Mouse (Mus musculus) c-Kit-positive CD71-negative TER-119-negative erythroid progenitor cells, embryonic 14.5 days (primary cell): ENCODE measurements around the gene Slc44a4.
"Not testable (repeated sequence)": the region's sequence is repeated elsewhere in the genome, so short reads cannot be mapped to it uniquely, and the experiment has no call there.

Experiments used
- DNase-seq: peaks from one replicate; pipeline ENCODE4 v3.0.0-alpha.2; 2013; ENCODE audit warnings: low read depth

Gene Slc44a4

DNA sequence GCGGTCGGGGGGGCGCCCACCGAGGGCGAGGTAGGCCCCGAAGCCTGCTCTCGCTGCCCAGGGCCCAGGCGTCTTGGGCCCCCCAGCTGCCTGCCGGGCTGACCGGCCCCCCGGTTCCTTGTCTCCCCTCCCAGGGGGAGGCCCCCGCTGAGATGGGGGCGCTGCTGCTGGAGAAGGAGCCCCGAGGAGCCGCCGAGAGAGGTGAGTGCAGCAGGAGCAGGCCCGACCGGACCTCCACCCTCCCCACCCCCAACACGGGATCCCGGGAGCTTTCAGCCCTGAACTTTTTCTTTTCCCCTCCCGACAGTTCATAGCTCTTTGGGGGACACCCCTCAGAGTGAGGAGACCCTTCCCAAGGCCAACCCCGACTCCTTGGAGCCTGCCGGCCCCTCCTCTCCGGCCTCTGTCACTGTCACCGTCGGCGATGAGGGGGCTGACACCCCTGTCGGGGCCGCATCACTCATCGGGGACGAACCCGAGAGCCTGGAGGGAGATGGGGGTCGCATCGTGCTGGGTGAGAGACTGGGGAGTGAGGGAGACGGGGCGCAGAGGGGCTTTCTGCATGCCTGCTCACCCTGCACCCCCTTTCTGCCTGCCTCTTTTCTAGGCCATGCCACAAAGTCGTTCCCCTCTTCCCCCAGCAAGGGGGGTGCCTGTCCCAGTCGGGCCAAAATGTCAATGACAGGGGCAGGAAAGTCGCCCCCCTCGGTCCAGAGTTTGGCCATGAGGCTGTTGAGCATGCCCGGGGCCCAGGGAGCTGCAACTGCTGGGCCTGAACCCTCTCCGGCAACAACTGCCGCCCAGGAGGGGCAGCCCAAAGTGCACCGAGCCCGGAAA lies 15.0 kb upstream of the Slc44a4 start:
- DNase-seq = no peak

DNA sequence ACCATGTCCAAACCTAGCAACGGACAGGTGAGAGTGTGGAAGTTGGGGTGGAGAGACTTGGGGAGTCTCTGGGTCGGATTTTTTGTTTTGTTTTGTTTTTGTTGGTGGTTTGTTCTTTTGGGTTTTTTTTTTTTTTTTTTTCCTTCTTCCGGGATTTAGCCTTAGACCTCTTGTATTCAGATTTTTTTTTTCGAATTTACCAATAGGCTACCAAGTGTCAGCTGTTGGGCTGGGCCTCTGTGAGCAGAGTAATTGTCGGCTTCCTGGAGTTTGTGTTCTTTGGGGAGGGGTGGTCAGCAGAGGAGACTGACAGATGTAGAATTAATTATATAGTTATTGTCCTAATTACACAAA lies 14.4 kb upstream of the Slc44a4 start:
- no peak for DNase-seq

DNA sequence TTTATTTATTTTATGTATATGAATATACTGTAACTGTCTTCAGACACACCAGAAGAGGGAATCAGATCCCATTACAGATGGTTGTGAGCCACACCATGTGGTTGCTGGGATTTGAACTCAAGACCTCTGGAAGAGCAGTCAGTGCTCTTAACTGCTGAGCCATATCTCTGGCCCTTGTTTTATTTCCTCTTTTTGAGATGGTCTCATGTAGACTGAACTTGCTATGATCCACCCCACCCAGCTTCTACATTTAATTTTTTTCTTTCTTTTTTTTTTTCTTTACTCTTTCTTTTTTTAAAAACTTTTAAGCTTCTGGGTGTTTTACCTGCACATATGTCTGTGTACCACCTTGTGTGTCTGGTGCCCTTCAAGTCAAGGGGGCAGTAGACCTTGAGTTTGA lies 13.4 kb upstream of the Slc44a4 start:
- DNase-seq = not testable (repeated sequence)

DNA sequence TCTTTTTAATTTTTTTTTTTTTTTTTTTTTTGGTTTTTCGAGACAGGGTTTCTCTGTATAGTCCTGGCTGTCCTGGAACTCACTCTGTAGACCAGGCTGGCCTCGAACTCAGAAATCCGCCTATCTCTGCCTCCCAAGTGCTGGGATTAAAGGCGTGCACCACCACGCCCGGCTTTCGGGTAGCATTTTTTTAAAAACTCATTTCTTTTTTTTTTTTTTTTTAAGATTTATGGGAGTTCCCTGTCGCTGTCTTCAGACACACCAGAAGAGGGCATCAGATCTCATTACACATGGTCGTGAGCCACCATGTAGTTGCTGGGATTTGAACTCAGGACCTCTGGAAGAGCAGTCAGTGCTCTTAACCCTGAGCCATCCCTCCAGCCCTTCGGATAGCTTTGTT lies 12.3 kb upstream of the Slc44a4 start:
- DNase-seq = not testable (repeated sequence)

DNA sequence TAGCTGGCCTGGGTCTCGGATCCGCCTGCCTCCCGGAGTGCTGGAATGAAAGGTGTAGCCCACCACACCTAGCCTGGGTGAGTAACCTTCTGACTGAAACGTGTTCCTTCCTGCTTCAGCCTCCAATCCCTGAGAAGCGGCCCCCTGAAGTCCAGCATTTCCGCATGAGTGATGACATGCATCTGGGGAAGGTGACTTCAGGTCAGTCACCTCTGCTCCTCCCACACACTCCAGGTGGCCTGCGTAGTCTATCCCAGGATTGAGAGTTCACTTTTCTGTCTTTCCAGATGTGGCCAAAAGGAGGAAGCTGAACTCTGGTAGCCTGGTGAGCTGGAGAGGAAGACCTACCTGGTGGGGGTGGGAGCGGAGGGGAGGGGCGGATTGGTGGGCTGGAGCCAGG lies 11.4 kb upstream of the Slc44a4 start:
- no peak for DNase-seq

DNA sequence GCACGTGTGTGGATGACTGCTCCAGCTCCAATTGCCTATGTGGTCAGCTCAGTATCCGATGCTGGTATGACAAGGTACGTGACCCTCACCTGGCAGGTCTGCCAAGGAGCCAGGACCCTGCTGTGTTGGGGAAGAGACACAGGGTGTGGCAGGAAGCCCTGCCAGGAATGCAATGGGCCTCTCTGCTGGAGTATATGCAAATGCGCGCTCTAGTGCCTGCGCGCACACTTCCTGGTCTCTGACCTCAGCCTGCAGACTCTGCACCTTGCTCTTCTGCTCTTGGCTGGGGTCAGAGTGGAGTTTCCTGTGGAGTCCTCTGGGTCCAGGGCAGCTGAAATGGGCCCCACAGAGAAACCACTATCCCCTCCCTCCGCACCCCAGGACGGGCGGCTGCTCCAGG lies 3.3 kb upstream of the Slc44a4 start:
- no peak for DNase-seq

DNA sequence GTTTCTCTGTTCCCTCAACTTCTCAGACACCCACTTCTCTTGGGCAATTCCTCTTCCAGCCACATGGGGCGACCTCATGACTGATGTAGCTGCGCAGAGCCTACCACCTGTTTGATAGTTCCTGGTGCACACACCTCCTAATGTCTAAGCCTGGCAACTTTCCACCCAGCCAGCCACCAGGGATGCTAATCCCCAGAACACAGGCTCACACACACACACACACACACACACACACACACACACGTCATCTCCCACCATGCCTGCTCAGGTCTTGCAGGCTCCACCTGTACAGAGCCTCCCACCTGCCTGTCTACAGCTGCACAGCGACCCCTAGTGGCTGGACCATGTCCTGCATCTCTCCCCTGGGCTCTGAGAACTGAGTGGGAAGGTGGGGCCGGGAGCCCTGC lies 2.3 kb upstream of the Slc44a4 start:
- peak; percentile 71 for DNase-seq

DNA sequence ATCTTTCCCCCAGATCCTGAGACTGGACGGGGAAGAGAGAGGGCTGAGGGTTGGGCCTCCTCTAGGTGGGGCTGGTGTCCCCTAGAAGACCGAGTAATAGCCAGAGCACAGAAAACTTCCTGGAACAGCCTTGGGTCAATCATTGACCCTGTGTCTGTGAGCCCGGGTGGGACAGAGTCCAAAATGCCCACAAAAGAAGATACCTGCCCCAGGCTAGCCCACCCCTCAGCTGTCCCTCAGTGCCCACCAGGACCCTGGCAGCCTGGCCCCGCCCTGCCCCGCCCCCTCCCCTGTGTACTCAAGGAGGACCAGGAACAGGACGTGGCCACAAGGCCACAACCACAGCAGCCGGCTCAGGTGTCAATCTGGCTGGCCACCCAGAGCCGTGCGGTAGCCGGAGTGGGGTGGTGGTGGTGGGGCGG lies 1.2 kb downstream of the Slc44a4 start:
- no peak for DNase-seq

DNA sequence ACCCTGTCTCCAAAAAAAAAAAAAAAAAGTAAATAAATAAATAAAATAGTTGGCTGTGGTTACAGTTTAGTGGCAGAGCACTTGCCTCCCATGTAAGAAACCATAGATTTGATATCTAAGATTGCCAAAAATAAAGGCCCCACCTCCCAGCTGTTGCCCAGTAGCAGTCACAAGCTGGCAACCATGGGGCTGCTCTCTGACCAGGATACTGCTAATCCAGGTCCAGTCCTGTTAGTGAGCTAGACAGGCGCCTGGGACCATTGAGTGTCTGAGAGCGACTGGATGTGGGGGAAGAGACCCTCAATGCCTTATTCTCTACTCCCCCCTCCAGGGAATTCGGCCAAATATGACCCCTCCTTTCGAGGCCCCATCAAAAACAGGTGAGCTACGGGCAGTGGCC lies 2.0 kb downstream of the Slc44a4 start:
- no peak for DNase-seq

DNA sequence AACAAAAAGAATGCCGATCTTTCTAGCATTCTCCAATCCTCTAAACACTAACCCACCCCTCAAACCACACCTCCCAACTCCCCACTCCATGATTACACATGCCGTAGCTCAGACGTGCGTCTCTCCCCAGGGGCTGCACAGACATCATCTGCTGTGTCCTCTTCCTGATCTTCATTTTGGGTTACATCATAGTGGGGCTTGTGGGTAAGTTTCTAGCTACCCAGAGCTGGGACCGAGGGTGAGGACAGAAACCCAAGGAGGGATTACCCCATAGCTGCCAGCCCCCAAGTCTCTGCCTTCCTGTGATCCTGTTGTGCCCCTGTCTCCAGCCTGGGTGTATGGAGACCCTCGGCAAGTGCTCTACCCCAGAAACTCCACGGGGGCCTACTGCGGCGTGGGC lies 2.9 kb downstream of the Slc44a4 start:
- no peak for DNase-seq

DNA sequence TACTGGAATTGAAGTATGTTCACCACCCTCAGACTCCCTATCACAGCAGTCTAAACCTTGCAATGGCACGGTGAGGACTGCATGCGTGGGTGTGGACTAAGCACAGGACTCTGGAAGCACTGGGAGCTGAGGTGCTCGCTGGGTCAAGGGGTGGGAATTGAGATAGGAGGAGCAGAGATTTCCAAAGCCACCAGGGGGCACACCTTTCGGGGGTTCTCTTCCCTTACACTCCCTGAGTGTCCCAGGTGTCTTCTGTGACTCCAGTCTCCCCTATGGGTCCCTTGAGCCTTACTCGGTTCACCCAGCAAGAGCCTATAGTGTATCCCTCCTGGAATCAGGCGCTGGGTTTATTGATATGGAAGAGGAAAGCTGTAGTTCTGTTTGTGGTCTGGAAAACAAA lies 8.7 kb downstream of the Slc44a4 start:
- DNase-seq = no peak

DNA sequence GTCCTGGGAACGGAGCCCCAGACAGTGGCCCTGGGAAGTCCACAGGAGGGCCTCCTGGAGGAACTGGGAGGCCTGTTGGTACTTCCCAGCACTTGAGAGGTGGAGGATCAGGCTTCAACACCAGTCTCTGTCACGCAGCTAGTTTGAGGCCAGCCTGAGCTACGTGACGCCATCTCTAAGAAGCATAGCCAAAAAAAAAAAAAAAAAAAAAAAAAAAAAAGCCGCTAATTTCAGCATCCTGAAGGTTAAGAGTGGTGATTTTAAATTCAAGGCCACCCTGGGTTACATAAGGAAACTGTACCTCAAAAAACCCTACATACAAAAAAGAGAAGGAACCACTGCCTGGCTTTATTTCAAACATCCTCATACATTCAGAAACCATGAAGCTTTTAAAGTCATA lies 10.0 kb downstream of the Slc44a4 start:
- DNase-seq = no peak

DNA sequence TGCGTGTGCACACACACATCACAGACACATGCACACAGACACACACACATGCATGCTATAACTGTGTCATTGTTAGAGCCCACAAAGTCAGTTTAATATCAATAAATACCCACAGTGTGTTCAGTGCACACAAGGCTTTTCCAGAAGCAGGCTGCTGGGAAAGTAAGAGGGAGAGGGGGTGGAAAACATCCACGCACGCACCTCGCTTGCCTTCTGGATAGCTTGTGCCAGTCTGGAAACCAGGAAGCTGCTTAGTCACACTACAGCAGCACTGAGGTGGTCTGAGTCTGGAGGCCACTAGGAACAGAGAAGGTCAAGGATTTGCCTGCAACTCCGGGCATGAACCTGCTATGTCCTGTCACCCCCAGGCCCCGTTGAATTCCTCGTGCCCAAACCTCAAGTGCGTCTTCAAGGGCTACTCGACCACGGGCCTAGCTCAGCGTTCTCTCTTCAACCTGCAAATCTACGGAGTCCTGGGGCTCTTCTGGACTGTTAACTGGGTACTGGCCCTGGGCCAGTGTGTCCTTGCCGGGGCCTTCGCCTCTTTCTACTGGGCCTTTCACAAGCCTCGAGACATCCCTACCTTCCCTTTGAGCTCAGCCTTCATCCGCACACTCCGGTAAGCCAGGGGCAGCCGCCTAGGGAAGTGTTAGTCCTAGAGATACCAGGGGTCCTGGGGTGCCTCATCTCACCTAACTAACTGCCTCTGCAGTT lies 13.2 kb downstream of the Slc44a4 start:
- DNase-seq = no peak

DNA sequence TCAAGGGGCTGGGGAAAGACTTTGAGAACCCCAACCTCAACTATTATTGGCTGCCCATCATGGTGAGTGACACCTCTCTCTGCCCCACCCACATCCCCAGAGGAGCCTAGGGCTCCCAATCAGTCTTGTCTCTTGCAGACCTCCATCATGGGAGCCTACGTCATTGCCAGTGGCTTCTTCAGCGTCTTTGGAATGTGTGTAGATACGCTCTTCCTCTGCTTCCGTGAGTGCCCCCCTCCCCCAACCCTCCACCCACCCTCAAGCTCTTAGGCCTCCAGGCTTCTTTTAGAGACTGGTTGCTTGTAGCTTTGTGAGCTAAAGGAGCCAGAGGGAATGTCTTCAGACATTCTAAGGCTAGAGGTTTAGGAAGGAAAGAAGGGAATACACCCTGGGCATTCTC lies 14.6 kb downstream of the Slc44a4 start:
- DNase-seq = no peak

DNA sequence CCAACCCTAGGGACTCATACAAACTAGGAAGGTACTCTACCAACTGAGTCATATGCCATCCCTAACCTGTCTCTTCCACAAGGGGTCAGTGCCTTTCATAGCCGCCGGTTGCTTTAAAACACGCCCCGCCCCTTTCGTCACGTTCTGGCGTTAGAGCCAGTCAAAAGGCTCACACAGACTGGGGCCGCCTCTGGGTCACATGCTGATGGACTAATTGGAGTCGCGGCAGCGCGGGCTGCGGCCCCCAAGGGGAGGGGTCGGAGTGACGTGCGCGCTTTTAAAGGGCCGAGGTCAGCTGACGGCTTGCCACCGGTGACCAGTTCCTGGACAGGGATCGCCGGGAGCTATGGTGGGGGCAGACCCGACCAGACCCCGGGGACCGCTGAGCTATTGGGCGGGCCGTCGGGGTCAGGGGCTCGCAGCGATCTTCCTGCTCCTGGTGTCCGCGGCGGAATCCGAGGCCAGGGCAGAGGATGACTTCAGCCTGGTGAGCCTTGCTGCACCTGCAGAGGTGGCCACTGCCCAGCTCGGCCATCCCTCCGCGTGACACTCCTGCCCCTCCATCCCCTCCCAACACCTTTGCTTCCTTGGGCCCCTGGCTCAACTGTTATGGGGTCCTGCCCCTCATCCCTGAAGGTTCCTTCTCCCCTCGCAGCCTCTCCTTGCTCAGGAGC lies 16.9 kb downstream of the Slc44a4 start, which contains the start of gene Neu1:
TSS of gene Neu1 (plus strand) at position 193 of the 674 bp plus-strand sequence.
- peak; percentile 98 for DNase-seq

DNA sequence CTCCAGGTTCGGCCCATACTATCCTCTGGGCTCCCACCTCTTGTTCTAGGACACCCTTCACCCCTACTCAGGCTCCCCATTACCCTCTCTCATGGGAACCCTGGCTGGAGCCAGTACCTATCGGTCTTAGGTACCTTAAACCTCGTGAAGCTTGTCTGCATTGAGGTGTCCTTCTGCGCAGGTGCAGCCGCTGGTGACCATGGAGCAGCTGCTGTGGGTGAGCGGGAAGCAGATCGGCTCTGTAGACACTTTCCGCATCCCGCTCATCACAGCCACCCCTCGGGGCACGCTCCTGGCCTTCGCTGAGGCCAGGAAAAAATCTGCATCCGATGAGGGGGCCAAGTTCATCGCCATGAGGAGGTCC lies 17.5 kb downstream of the Slc44a4 start:
- no peak for DNase-seq

DNA sequence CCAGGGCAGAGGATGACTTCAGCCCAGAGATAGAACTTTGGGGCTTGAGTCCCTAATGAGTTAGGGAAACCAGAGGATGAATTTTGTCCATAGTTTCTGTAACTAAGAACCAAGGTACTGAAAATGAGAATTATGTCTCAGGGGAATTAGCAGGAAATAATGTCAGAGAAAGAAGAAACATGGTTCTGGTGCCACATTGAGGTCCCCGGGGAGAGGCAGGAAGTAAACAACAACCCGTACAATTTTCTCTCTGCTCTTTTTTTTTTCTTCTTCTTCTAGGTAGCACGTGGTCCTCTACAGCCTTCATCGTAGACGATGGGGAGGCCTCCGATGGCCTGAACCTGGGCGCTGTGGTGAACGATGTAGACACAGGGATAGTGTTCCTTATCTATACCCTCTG lies 18.0 kb downstream of the Slc44a4 start:
- DNase-seq = no peak

DNA sequence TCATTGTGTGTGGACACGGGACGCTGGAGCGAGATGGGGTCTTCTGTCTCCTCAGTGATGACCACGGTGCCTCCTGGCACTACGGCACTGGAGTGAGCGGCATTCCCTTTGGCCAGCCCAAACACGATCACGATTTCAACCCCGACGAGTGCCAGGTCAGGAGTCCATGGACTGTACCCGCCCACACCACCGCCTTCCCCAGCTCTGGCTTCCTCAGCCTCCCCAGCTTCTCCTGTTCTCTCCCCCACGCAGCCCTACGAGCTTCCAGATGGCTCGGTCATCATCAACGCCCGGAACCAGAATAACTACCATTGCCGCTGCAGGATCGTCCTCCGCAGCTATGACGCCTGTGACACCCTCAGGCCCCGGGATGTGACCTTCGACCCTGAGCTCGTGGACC lies 19.8 kb downstream of the Slc44a4 start:
- no peak for DNase-seq

DNA sequence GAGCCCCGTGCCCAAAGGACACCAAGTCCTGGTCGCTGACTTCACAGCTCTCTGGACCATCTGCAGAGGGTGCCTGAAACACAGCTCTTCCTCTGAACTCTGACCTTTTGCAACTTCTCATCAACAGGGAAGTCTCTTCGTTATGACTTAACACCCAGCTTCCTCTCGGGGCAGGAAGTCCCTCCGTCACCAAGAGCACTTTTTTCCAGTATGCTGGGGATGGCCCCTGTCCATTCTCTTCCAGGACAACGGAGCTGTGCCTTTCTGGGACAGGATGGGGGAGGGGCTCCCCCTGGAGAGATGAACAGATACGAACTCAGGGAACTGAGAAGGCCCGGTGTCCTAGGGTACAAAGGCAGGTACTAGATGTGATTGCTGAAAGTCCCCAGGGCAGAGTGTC lies 20.6 kb downstream of the Slc44a4 start:
- DNase-seq = no peak

DNA sequence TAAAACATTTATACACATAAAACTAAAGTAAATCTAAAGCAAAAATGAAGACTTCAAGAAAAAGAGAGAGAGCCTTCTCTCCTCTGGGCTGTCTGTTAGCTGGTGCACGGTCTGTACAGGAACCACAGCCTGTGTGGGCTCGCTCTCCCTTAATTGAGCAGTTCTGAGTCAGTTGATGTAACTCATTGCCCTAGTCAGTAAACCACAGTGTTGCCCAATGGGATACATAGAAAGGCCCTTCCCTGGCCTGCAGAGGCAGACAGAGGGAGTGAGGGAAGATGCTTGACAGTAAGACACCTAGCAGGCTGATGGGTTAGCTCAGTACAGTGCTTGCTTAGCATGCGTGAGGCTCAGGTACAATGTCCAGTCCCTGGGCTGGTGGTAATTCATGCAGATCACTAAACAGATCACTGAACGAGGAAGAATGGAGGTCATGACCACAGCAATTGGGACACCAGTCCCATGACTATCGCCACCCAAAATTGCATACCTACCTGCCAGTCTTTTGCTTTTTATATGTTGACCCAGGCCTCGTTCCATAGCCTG lies 23.8 kb downstream of the Slc44a4 start:
- no peak for DNase-seq

DNA sequence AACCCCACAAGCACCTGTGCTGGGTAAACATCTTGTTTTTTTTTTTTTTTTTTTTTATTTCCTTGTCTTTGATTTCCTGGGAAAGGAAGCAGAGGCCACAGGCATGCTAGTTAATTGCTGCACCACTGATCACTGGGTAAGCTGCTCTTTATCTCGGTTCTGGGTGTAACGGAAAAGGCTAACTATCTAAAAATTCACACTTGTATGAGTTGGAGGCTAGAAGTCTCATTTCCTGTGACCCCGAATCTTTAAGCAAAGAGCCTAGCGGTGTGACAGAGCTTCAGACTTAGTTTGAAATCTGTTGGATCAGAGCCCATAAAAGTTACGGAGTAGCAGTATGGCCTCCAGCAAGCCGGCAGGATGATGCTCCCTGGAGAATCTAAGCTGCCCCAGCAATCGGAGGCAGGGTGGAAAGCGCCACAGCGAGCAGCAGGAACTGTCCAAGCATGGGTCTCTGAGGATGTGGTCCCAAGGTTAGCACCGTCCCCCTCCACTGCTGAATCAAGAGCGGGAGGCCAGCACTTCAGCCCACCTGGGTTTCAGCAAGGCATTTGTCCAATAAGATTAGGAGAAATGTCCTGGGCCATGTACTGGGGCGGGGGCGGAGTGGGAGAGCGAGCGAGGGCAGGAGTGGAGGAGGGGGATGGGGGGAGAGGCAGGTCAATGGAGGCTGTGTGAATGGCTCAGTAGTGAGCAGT lies 27.2 kb downstream of the Slc44a4 start:
- no peak for DNase-seq

DNA sequence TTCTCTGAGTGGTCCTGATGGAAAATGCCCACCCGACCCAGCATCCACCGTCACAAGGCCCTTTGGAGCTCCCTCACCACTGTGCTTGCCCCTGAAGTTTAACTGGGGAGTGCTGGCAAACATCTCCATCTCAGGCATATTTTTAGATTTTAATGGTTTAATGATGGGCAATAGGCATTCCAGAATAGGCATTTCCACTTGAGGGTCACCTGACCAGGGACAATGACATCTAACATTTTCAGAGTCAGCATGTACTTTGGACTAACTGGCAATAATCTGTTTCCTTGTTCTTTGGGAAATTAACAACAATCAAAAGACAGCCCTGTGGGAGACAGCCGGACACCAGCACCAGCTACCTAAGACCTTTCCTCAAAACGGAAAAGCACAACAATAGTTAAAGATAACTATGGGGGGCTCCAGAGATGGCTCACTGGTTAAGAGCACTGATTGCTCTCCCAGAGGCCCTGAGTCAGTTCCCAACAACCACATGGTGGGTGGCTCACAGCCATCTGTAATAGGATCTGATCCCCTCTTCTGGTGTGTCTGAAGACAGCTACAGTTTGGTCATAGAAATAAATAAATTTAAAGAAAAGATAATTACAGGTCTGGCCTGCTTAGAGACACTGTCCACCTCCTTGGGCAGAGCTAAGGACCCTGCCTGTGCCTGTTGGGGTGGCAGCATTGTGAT lies 29.0 kb downstream of the Slc44a4 start:
- DNase-seq = no peak
